Mouse (Mus musculus) embryonic facial prominence, embryonic 15.5 days (tissue): Measurements from ENCODE around the gene Fbxw22. TPM values are rescaled to one million over a fixed set of nuclear protein-coding genes. Genes with fewer than 3 reads are reported as not detected.
"Not testable (repeated sequence)": the region's sequence is repeated elsewhere in the genome, so short reads cannot be mapped to it uniquely, and the experiment has no call there.

Experiments used
- ATAC-seq: fragments of 200-750 bp; cut with Nextera tagmentation; 2 replicates; pipeline ENCODE4 v1.8.0; 2017; ENCODE audit warnings: low read depth, moderate TSS enrichment; ENCODE audit not compliant: insufficient number of reproducible peaks, low FRiP score, low TSS enrichment
- H3K27ac ChIP-seq: fragments of 300-500 bp; sonication (generic); replicated peaks from 2 replicates; pipeline ENCODE4 v1.5.1; 2015; ENCODE audit warnings: mild to moderate bottlenecking, inconsistent platforms
- H3K27me3 ChIP-seq: fragments of 300-500 bp; sonication (generic); 2 replicates; pipeline ENCODE4 v1.6.1; 2015; ENCODE audit warnings: inconsistent platforms
- H3K36me3 ChIP-seq: fragments of 300-500 bp; sonication (generic); 2 replicates; pipeline ENCODE4 v1.6.1; 2015; ENCODE audit warnings: mild to moderate bottlenecking, inconsistent platforms
- H3K4me1 ChIP-seq: fragments of 300-500 bp; sonication (generic); 2 replicates; pipeline ENCODE4 v1.6.1; 2015; ENCODE audit warnings: inconsistent platforms
- H3K4me2 ChIP-seq: fragments of 300-500 bp; sonication (generic); replicated peaks from 2 replicates; pipeline ENCODE4 v1.6.1; 2015; ENCODE audit warnings: mild to moderate bottlenecking, inconsistent platforms
- H3K4me3 ChIP-seq: fragments of 300-500 bp; sonication (generic); replicated peaks from 2 replicates; pipeline ENCODE4 v1.5.1; 2015; ENCODE audit warnings: mild to moderate bottlenecking, inconsistent platforms
- H3K9ac ChIP-seq: fragments of 300-500 bp; sonication (generic); 2 replicates; pipeline ENCODE4 v1.6.1; 2015; ENCODE audit warnings: inconsistent platforms
- H3K9me3 ChIP-seq: fragments of 300-500 bp; sonication (generic); replicated peaks from 2 replicates; pipeline ENCODE4 v1.6.1; 2016; ENCODE audit warnings: inconsistent platforms
- WGBS: fragments of 180-500 bp; shearing (Covaris S2); methylation state at CpG from one replicate; pipeline ENCODE4 v1.1.7; 2015; 5-methylcytosine and 5-hydroxymethylcytosine counted together
- polyA plus RNA-seq: library from polyadenylated mRNA; unstranded; fragments of >200 nt; fragmentation: Nextera tagmentation; extraction: Ambion mirVana; gene quantifications from 2 replicates; pipeline ENCODE4 v1.2.1, GENCODE M21; 2015

Gene Fbxw22
- polyA plus RNA-seq = not detected in 2 replicates

- not testable (repeated sequence) for H3K36me3 ChIP-seq, H3K27ac ChIP-seq, H3K4me1 ChIP-seq, H3K27me3 ChIP-seq, ATAC-seq, H3K4me3 ChIP-seq, H3K9me3 ChIP-seq, H3K9ac ChIP-seq, H3K4me2 ChIP-seq
- WGBS = 58% methylated on average over 4 of the region's 4 CpGs
Observed at GRCm38 (mm10) chr9:109404196-109404595, at the start of gene Fbxw22. Fbxw22 (minus strand) TSS chr9:109404296.

- no peaks in the 10 kb centered on the region for H3K9me3 ChIP-seq
- H3K4me3 ChIP-seq = no peak within 1 kb of the TSS
- no peak within 1 kb of the TSS for H3K4me2 ChIP-seq
- ATAC-seq = no peak
- H3K27me3 ChIP-seq = no peaks in the 10 kb centered on the region
- H3K27ac ChIP-seq = no peak within 1 kb of the TSS
- no peaks in the 10 kb centered on the region for H3K36me3 ChIP-seq
- H3K9ac ChIP-seq = no peak within 1 kb of the TSS
- no peaks in the 10 kb centered on the region for H3K4me1 ChIP-seq
Observed at GRCm38 (mm10) chr9:109449040-109449439, 44.9 kb upstream of the Fbxw22 start, which contains the start of gene Fbxw16. Fbxw16 (minus strand) TSS chr9:109449140.

DNA sequence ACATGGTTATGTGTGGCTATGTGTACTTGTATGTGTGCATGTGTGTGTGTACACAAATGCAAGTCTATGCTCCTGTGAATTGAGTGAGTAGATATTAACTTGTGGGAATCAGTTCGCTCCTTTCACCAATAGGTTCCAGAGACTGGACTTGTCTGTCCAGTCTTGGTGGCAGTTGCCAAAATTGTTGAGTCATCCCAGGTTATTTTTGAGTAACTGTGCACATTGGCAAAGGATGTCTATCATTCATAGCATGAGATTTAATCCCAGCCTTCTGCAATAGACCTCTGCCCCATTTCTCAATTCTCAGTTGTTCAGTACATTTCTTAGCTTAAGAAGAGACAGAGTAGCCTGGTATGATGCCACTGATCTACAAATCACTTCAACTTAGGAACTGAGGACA, 28.9 kb upstream of the Fbxw22 start:
- no peaks in the 10 kb centered on the region for H3K9me3 ChIP-seq
- no peaks in the 10 kb centered on the region for H3K27me3 ChIP-seq
- no peak overlapping the region for H3K27ac ChIP-seq
- no peak overlapping the region for H3K4me3 ChIP-seq
- H3K9ac ChIP-seq = no peak overlapping the region
- 84% methylated on average over 1 of the region's 1 CpGs for WGBS
- ATAC-seq = no peak
- no peaks in the 10 kb centered on the region for H3K36me3 ChIP-seq
- H3K4me2 ChIP-seq = no peak overlapping the region
- H3K4me1 ChIP-seq = no peaks in the 10 kb centered on the region

DNA sequence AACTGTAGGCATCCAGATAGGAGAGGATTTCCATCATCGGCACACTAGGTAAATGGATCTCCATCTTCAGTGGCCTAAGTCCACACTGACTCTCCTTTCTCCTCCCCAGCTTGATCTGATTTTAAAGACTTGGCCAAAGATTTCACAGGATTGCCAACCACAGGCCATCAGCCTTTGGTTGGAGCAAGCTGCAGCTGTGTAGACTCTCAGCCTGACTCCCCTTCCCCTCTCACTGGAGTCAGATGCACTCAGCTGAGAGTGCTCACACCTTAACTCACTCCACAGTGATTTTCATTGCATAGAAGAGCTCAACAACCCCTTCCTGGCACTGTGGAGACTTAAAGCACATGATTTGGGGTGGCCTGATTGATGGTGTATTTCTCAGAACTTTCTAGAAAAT, 64.5 kb downstream of the Fbxw22 start, which contains the start of gene Fbxw28:
TSS of gene Fbxw28 (minus strand) at position 101 of the 400 bp plus-strand sequence.
- ATAC-seq, H3K4me2 ChIP-seq, H3K27me3 ChIP-seq, H3K9me3 ChIP-seq, H3K4me1 ChIP-seq, H3K27ac ChIP-seq, H3K9ac ChIP-seq, H3K36me3 ChIP-seq, H3K4me3 ChIP-seq: not testable (repeated sequence)
- 86% methylated on average over 1 of the region's 1 CpGs for WGBS

Other genes with a start within 250 kb of the Fbxw22 start
- gene Fbxw21, start 242.3 kb downstream of the Fbxw22 start, polyA plus RNA-seq = not detected in 2 replicates
- gene Fbxw13, start 208.3 kb downstream of the Fbxw22 start, polyA plus RNA-seq = not detected in 2 replicates
- not detected in 2 replicates for gene Fbxw20, start 169.5 kb downstream of the Fbxw22 start, polyA plus RNA-seq
- gene Fbxw14, start 116.6 kb downstream of the Fbxw22 start, polyA plus RNA-seq = not detected in 2 replicates
- not detected in 2 replicates for gene Fbxw28, start 64.6 kb downstream of the Fbxw22 start, polyA plus RNA-seq
- not detected in 2 replicates for gene Fbxw16, start 44.8 kb upstream of the Fbxw22 start, polyA plus RNA-seq
- not detected in 2 replicates for gene Fbxw19, start 91.6 kb upstream of the Fbxw22 start, polyA plus RNA-seq
- gene Fbxw15, start 164.0 kb upstream of the Fbxw22 start, polyA plus RNA-seq = not detected in 2 replicates
- not detected in 2 replicates for gene Fbxw24, start 221.8 kb upstream of the Fbxw22 start, polyA plus RNA-seq